Comparison of ENCODE assay signal across 9 mouse cellular contexts in genomic region chr12:104897051-104897618, GRCm38 (mm10). TPM values are rescaled to one million over a fixed set of nuclear protein-coding genes. Genes with fewer than 3 reads are reported as not detected.
DNase-seq lines count a peak whose midpoint lies in the region; ATAC-seq lines count a peak whose summit lies in the region.
"Had no signal": no experiment of that assay in that cellular context is flagged by ENCODE, and none has a peak within 500 bp of the region (broad histone marks: within the 10 kb centered on the region; RNA-seq: fewer than 3 reads in every experiment).

No protein-coding gene starts in this region.

- H3K36me3 ChIP-seq in hindbrain, embryonic 14.5 days (replicated peaks; ENCODE audit: control insufficient read depth, insufficient read depth), result no peaks in the 10 kb centered on the region
- no peaks in the 10 kb centered on the region for H3K36me3 ChIP-seq in limb, embryonic 13.5 days

- 0 out of 2 replicates have a peak, but pooled peaks have one; percentile 10 for ATAC-seq in frontal cortex, adult (ENCODE audit: low TSS enrichment)
- ATAC-seq in hindbrain, embryonic 14.5 days (ENCODE audit: low FRiP score), result peak; percentile 55; the same call in 1 of the 2 replicates
- ATAC-seq in limb, embryonic 13.5 days (ENCODE audit: low FRiP score, low read depth), result peak; percentile 74

- H3K4me2 ChIP-seq in hindbrain, embryonic 14.5 days (replicated peaks), result no peak overlapping the region
- no peak overlapping the region for H3K4me2 ChIP-seq in limb, embryonic 13.5 days (replicated peaks)

- no peak for DNase-seq in frontal cortex, postnatal 25 days (ENCODE audit: low spot score in 2 of 2)
- peak; percentile 67 for DNase-seq in R1 (ENCODE audit: low read depth, low spot score)
- no peak for DNase-seq in hindbrain, embryonic 14.5 days (ENCODE audit: low spot score)
- no peak for DNase-seq in urinary bladder, adult 18-20 months (ENCODE audit: low spot score in 2 of 2)
- DNase-seq in right cerebral cortex, postnatal 14 days, result no peak
- no peak for DNase-seq in Muller cell, postnatal 12 days (ENCODE audit: inconsistent ontology term)

- H3K4me3 ChIP-seq in hindbrain, embryonic 14.5 days (replicated peaks; ENCODE audit: low read length), result no peak overlapping the region
- H3K4me3 ChIP-seq in limb, embryonic 13.5 days, result no peak overlapping the region

- H3K27me3 ChIP-seq in hindbrain, embryonic 14.5 days (ENCODE audit: control insufficient read depth, insufficient read depth, low read length), result no peaks in the 10 kb centered on the region
- H3K27me3 ChIP-seq in limb, embryonic 13.5 days, result no peaks in the 10 kb centered on the region

- H3K9me3 ChIP-seq in hindbrain, embryonic 14.5 days (ENCODE audit: control insufficient read depth, low read length), result no peaks in the 10 kb centered on the region
- 0 out of 2 replicates have a peak, but pooled peaks cover 4% of the 10 kb centered on the region for H3K9me3 ChIP-seq in limb, embryonic 13.5 days

- 65% methylated on average over 8 of the region's 8 CpGs for WGBS in hindbrain, embryonic 14.5 days
- WGBS in limb, embryonic 13.5 days, result 41% methylated on average over 8 of the region's 8 CpGs

- H3K9ac ChIP-seq in hindbrain, embryonic 14.5 days, result no peak overlapping the region
- H3K9ac ChIP-seq in limb, embryonic 13.5 days, result no peak overlapping the region
- H3K9ac ChIP-seq: liver, embryonic 14.5 days had no signal

- no peak overlapping the region for H3K27ac ChIP-seq in hindbrain, embryonic 14.5 days
- H3K27ac ChIP-seq in limb, embryonic 13.5 days, result peak overlapping the region; percentile 49
- H3K27ac ChIP-seq: liver, embryonic 14.5 days had no signal

- H3K4me1 ChIP-seq in hindbrain, embryonic 14.5 days (replicated peaks; ENCODE audit: control insufficient read depth, insufficient read depth, low read length), result peaks cover 10% of the 10 kb centered on the region; the same call in 1 of the 2 replicates
- H3K4me1 ChIP-seq in limb, embryonic 13.5 days, result peaks cover 53% of the 10 kb centered on the region

RNA-seq across cellular contexts. Expression of gene Clmn, which starts 32.3 kb away (rescaled TPM):
- 1.0 and 1.7 TPM in 2 replicates for polyA plus RNA-seq in hindbrain, embryonic 14.5 days (2014; fragmentation: Nextera tagmentation; extraction: Ambion mirVana)
- 3.1 and 3.8 TPM in 2 replicates for polyA plus RNA-seq in limb, embryonic 13.5 days (2015; fragmentation: Nextera tagmentation; extraction: Ambion mirVana)

Comparison
In these comparisons a context has a peak if more than half of its experiments do, and no peak if none do; other contexts are left out.
1. ATAC-seq: peak in every context shown above with its lines; median percentile 74 in limb, embryonic 13.5 days; 55 in hindbrain, embryonic 14.5 days; 10 in frontal cortex, adult.